Mouse (Mus musculus) lung, postnatal 0 days (tissue): ENCODE results near the gene Prdm16.

Source experiments
- CTCF ChIP-seq: IDR thresholded peaks from 2 replicates; pipeline ENCODE4 v1.5.1; 2016; ENCODE audit warnings: antibody characterized with exemption, mild to moderate bottlenecking
- EP300 ChIP-seq: IDR thresholded peaks from 2 replicates; pipeline ENCODE4 v1.6.1; 2016; ENCODE audit warnings: antibody characterized with exemption, mild to moderate bottlenecking, control low read depth

- TF ChIP-seq CTCF (no peak), EP300 (no peak)
These were observed 257.8 kb downstream of the Prdm16 start for GRCm38 (mm10) chr4:154378876-154379275.
